Mouse (Mus musculus) kidney, adult 11 months (tissue): ENCODE measurements around the gene Cdc37.
A peak's percentile ranks its signal among the peaks of the same experiment; 100 is the strongest.
"Not testable (repeated sequence)": the region's sequence is repeated elsewhere in the genome, so short reads cannot be mapped to it uniquely, and the experiment has no call there.

ENCODE experiments used
- DNase-seq: peaks from one replicate; pipeline ENCODE4 v3.0.0; 2022

The Cdc37 gene

GRCm38 (mm10) chr9:21149654-21150419 is at the start of gene Cdc37:
Gene Cdc37, minus strand, starts transcription at chr9:21149982.
- peak; percentile 94 for DNase-seq

GRCm38 (mm10) chr9:21198960-21199359 is 49.2 kb upstream of the Cdc37 start:
- no peak for DNase-seq

GRCm38 (mm10) chr9:21197981-21198380 is 48.2 kb upstream of the Cdc37 start:
- no peak for DNase-seq

GRCm38 (mm10) chr9:21196521-21197433 is 47.0 kb upstream of the Cdc37 start:
- no peak for DNase-seq

GRCm38 (mm10) chr9:21195736-21196505 is 46.1 kb upstream of the Cdc37 start:
- not testable (repeated sequence) for DNase-seq

GRCm38 (mm10) chr9:21194787-21195493 is 45.2 kb upstream of the Cdc37 start:
- DNase-seq, result no peak

- DNase-seq, result no peak
Measured at GRCm38 (mm10) chr9:21193786-21194185, 44.0 kb upstream of the Cdc37 start.

GRCm38 (mm10) chr9:21190670-21191069 is 40.9 kb upstream of the Cdc37 start:
- no peak for DNase-seq

- DNase-seq, result no peak
Measured at GRCm38 (mm10) chr9:21189905-21190304, 40.1 kb upstream of the Cdc37 start.

- no peak for DNase-seq
Measured at GRCm38 (mm10) chr9:21185436-21185835, 35.7 kb upstream of the Cdc37 start.

- DNase-seq, result peak; percentile 58
Measured at GRCm38 (mm10) chr9:21184733-21185132, 35.0 kb upstream of the Cdc37 start.

- peak; percentile 62 for DNase-seq
Measured at GRCm38 (mm10) chr9:21183905-21184413, 34.2 kb upstream of the Cdc37 start.

- DNase-seq, result no peak
Measured at GRCm38 (mm10) chr9:21183421-21183820, 33.6 kb upstream of the Cdc37 start.

GRCm38 (mm10) chr9:21181421-21182220 is 31.8 kb upstream of the Cdc37 start:
- DNase-seq, result no peak

- no peak for DNase-seq
Measured at GRCm38 (mm10) chr9:21180841-21181240, 31.1 kb upstream of the Cdc37 start.

- no peak for DNase-seq
Measured at GRCm38 (mm10) chr9:21180402-21180801, 30.6 kb upstream of the Cdc37 start.

- DNase-seq, result no peak
Measured at GRCm38 (mm10) chr9:21172364-21172763, 22.6 kb upstream of the Cdc37 start.

GRCm38 (mm10) chr9:21169157-21169556 is 19.4 kb upstream of the Cdc37 start:
- DNase-seq, result no peak

- DNase-seq, result peak; percentile 65
Measured at GRCm38 (mm10) chr9:21168161-21169123, 18.7 kb upstream of the Cdc37 start.
